Mouse (Mus musculus): Measurements from ENCODE around the gene Plcxd2. TPM values are rescaled to one million over a fixed set of nuclear protein-coding genes. Genes with fewer than 3 reads are reported as not detected.

The Plcxd2 gene
- polyA plus RNA-seq, 1 experiment from 2014 or later: 0.93 TPM

GRCm38 (mm10) chr16:45936521-45936920 lies 73.5 kb downstream of the Plcxd2 start:
- H3K27ac ChIP-seq: no peak overlapping the region
- ATAC-seq (replicated peaks; ENCODE audit: low FRiP score, low read depth) (no peak), DNase-seq (ENCODE audit: low spot score) (peak; percentile 65)
- no peak overlapping the region for H3K9ac ChIP-seq (ENCODE audit: low read depth, low read length)
- no peaks in the 10 kb centered on the region; the same call in 1 of the 2 replicates for H3K4me1 ChIP-seq (replicated peaks; ENCODE audit: insufficient read depth, low read length)
- no peaks in the 10 kb centered on the region for H3K9me3 ChIP-seq (replicated peaks; ENCODE audit: low read length)
- 45% methylated on average over 2 of the region's 2 CpGs for WGBS
- TF ChIP-seq CTCF (IDR thresholded peaks at IDR 0.05; ENCODE audit: low read depth): no peak
- H3K36me3 ChIP-seq (ENCODE audit: insufficient read depth, low read length): no peaks in the 10 kb centered on the region
- H3K4me2 ChIP-seq (ENCODE audit: low read length): no peak overlapping the region
- H3K27me3 ChIP-seq (ENCODE audit: insufficient read depth, low read length): no peaks in the 10 kb centered on the region
- H3K4me3 ChIP-seq (replicated peaks; ENCODE audit: low read depth, low read length): no peak overlapping the region

- ATAC-seq (replicated peaks; ENCODE audit: low FRiP score, low read depth): no peak
- Histone ChIP-seq H3K4me3 (replicated peaks; ENCODE audit: low read depth, low read length) (no peak overlapping the region), H3K27ac (no peak overlapping the region), H3K9ac (ENCODE audit: low read depth, low read length) (no peak overlapping the region), H3K4me1 (replicated peaks; ENCODE audit: insufficient read depth, low read length) (no peaks in the 10 kb centered on the region; the same call in 1 of the 2 replicates), H3K9me3 (replicated peaks; ENCODE audit: low read length) (no peaks in the 10 kb centered on the region), H3K27me3 (ENCODE audit: insufficient read depth, low read length) (no peaks in the 10 kb centered on the region), H3K4me2 (ENCODE audit: low read length) (no peak overlapping the region), H3K36me3 (ENCODE audit: insufficient read depth, low read length) (no peaks in the 10 kb centered on the region)
- no peak for DNase-seq (ENCODE audit: low spot score)
- WGBS: 70% methylated on average over 3 of the region's 3 CpGs
- TF ChIP-seq CTCF (IDR thresholded peaks at IDR 0.05; ENCODE audit: low read depth): no peak
Observed at GRCm38 (mm10) chr16:45935956-45936483, 74.0 kb downstream of the Plcxd2 start.

GRCm38 (mm10) chr16:45934721-45935407 lies 75.2 kb downstream of the Plcxd2 start:
- Histone ChIP-seq H3K27me3 (ENCODE audit: insufficient read depth, low read length) (no peaks in the 10 kb centered on the region), H3K9me3 (replicated peaks; ENCODE audit: low read length) (no peaks in the 10 kb centered on the region), H3K27ac (0 out of 2 replicates have a peak overlapping the region, but pooled peaks have one; percentile 19), H3K4me2 (ENCODE audit: low read length) (no peak overlapping the region), H3K9ac (ENCODE audit: low read depth, low read length) (no peak overlapping the region), H3K36me3 (ENCODE audit: insufficient read depth, low read length) (no peaks in the 10 kb centered on the region), H3K4me1 (replicated peaks; ENCODE audit: insufficient read depth, low read length) (no peaks in the 10 kb centered on the region; the same call in 1 of the 2 replicates), H3K4me3 (replicated peaks; ENCODE audit: low read depth, low read length) (no peak overlapping the region)
- ATAC-seq (replicated peaks; ENCODE audit: low FRiP score, low read depth) (no peak), DNase-seq (ENCODE audit: low spot score) (peak; percentile 10)
- TF ChIP-seq CTCF (IDR thresholded peaks at IDR 0.05; ENCODE audit: low read depth): no peak
- WGBS: 48% methylated on average over 2 of the region's 2 CpGs

DNA sequence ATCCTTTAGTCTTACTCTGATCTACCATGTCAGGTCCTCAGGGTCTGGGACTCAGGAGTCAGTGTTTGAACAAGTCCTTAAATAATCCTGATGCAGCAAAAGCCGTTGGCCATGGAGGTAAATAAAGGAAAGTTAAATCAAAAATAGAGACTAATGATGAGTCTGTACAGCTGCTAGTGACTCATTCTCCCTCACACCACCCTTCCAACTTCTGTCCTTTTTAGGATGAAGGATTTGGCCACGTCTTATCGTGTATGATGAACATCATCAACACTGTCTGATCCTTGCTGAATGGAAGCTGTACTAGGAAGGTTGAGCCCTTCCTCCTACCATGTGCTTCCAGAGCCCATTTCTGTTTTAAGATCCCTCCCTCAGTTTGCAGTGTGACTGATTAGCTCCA lies 79.7 kb downstream of the Plcxd2 start:
- 80% methylated on average over 3 of the region's 3 CpGs for WGBS
- Histone ChIP-seq H3K4me1 (replicated peaks; ENCODE audit: insufficient read depth, low read length) (peaks cover 10% of the 10 kb centered on the region; the same call in 1 of the 2 replicates), H3K4me3 (replicated peaks; ENCODE audit: low read depth, low read length) (no peak overlapping the region), H3K9me3 (replicated peaks; ENCODE audit: low read length) (no peaks in the 10 kb centered on the region), H3K36me3 (ENCODE audit: insufficient read depth, low read length) (no peaks in the 10 kb centered on the region), H3K4me2 (ENCODE audit: low read length) (no peak overlapping the region), H3K27ac (no peak overlapping the region), H3K27me3 (ENCODE audit: insufficient read depth, low read length) (no peaks in the 10 kb centered on the region), H3K9ac (ENCODE audit: low read depth, low read length) (no peak overlapping the region)
- no peak for ATAC-seq (replicated peaks; ENCODE audit: low FRiP score, low read depth)
- no peak for DNase-seq (ENCODE audit: low spot score)
- no peak for TF ChIP-seq CTCF (IDR thresholded peaks at IDR 0.05; ENCODE audit: low read depth)

- no peak overlapping the region for H3K9ac ChIP-seq (ENCODE audit: low read depth, low read length)
- WGBS: 67% methylated on average over 4 of the region's 4 CpGs
- H3K27me3 ChIP-seq (ENCODE audit: insufficient read depth, low read length): no peaks in the 10 kb centered on the region
Observed at GRCm38 (mm10) chr16:45928090-45928489, 81.9 kb downstream of the Plcxd2 start.

DNA sequence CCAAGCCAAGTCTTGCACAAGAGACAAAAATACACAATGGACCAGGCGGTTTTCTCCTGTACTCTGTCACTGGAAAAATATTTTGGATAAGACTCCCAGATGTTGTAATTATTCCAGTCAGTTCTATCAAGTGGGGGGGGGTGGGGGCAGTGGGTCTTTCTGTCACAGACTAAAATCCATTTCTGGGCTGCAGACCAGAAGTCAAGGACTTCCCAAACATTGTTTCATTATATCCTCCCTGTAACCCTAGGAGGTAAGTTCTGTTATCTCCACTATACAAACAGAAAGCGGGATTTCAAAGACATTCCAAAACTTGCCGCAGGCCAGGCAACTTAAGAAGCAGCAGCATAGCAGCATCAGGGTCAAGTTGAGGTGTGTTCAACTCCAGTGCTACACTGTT lies 82.4 kb downstream of the Plcxd2 start:
- Histone ChIP-seq H3K27ac (no peak overlapping the region), H3K4me2 (ENCODE audit: low read length) (no peak overlapping the region), H3K36me3 (ENCODE audit: insufficient read depth, low read length) (no peaks in the 10 kb centered on the region), H3K4me3 (replicated peaks; ENCODE audit: low read depth, low read length) (no peak overlapping the region), H3K9me3 (replicated peaks; ENCODE audit: low read length) (no peaks in the 10 kb centered on the region), H3K4me1 (replicated peaks; ENCODE audit: insufficient read depth, low read length) (peaks cover 32% of the 10 kb centered on the region), H3K9ac (ENCODE audit: low read depth, low read length) (no peak overlapping the region), H3K27me3 (ENCODE audit: insufficient read depth, low read length) (no peaks in the 10 kb centered on the region)
- no peak for ATAC-seq (replicated peaks; ENCODE audit: low FRiP score, low read depth)
- TF ChIP-seq CTCF (IDR thresholded peaks at IDR 0.05; ENCODE audit: low read depth): no peak
- WGBS: 22% methylated on average over 3 of the region's 3 CpGs
- DNase-seq (ENCODE audit: low spot score): peak; percentile 47

More at GRCm38 (mm10) chr16:45928090-45928489, 81.9 kb downstream of the Plcxd2 start:
- H3K36me3 ChIP-seq (ENCODE audit: insufficient read depth, low read length): no peaks in the 10 kb centered on the region
- no peak overlapping the region for H3K4me2 ChIP-seq (ENCODE audit: low read length)
- H3K4me3 ChIP-seq (replicated peaks; ENCODE audit: low read depth, low read length): no peak overlapping the region
- TF ChIP-seq CTCF (IDR thresholded peaks at IDR 0.05; ENCODE audit: low read depth): no peak
- no peak for DNase-seq (ENCODE audit: low spot score)
- H3K27ac ChIP-seq: no peak overlapping the region
- H3K9me3 ChIP-seq (replicated peaks; ENCODE audit: low read length): no peaks in the 10 kb centered on the region
- peaks cover 29% of the 10 kb centered on the region for H3K4me1 ChIP-seq (replicated peaks; ENCODE audit: insufficient read depth, low read length)
- ATAC-seq (replicated peaks; ENCODE audit: low FRiP score, low read depth): no peak

Data from kidney, postnatal 0 days (tissue).